Mouse (Mus musculus) heart, postnatal 10 days (tissue): Measurements from ENCODE around the gene Snx32. TPM values are rescaled to one million over a fixed set of nuclear protein-coding genes. Genes with fewer than 3 reads are reported as not detected.
"Not testable (repeated sequence)": the region's sequence is repeated elsewhere in the genome, so short reads cannot be mapped to it uniquely, and the experiment has no call there.

ENCODE experiments used
- DNase-seq, 2 experiments: peaks; one replicate each; pipeline ENCODE4 v3.0.0; 2021
- intact Hi-C: fragments of 180-260 bp; cut with DNase I; formaldehyde crosslinking; loops from one replicate; pipeline ENCODE4 v1.15.1; 2025
- total RNA-seq, 2 experiments: library from RNA; stranded (reverse); gene quantifications; 2 replicates each; pipeline ENCODE4 v1.2.3; 2021

Gene Snx32
- total RNA-seq, 2 experiments from 2014 or later, result 6.1 to 7.7 TPM

DNA sequence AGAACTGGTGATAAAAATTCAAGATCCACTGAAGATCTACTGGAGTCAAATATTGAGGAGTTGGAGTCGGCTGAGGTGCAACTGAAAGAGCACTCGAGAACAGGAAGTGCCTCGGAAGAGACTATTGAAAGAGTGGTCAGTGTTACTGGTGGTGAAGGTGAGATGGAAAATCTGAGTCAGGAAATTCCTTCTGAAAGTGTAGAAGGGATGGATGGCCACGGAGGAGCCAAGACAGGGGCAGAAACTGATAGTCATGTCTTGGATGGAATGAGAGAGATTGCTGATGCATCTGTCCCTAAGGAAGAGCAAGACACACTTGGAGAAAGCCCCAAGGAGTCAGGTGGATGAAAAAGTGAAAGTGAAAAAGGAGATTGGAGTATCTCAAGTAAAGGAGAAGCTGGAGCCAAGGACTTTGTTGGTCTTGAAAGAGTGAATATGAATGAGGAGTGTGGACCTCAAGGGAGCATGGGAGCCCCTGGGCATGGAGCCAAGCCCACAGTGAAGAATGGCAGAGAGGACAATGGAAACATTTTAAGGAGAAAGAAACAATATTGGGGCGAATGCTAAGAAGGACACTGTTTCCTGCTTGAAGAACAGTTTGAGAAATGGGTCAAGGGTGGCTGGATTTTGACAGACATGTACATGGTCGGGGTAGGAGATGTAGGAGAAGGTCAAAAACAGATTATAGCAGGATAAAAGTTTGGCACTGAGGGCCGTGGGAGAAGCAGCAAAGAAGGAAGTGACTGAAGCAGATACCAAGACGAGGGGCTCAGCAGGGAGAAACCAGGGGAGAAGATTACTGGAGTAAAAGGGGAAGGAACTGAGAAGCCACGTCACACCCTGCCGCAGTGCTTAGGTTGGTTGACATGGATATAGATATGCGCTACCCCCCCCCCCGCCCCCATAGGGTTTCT is 2.0 kb upstream of the Snx32 start:
- no peak for DNase-seq

GRCm38 (mm10) chr19:5511074-5511632 is 815 bp upstream of the Snx32 start:
- intact Hi-C loops, result no loop called here

More for the DNA sequence above, 2.0 kb upstream of the Snx32 start:
- intact Hi-C loops, result no loop called here

DNA sequence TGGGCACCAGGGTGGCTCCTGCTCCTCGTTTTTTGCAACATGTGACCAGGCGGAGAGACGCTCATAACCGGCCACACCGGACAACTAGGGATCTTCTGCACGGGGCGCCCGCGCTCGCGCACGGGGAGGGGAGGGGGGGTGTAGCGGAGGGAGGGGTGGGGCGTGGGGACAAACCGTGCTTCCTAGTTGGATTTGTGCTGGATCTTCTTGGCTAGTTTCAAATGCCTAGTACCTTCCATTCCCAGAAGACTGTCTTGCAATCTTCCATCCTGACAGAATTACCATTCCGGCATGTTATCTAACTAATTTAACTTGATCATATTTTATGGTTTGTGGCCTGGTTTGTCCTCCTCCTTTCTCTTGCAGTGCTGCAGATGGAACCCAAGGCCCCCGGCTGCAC is 6.7 kb downstream of the Snx32 start, which contains the start of gene 1700020D05Rik:
TSS of gene 1700020D05Rik (minus strand) at position 101 of the 400 bp plus-strand sequence.
- no peak for DNase-seq
- intact Hi-C loops, result no loop called here

More at GRCm38 (mm10) chr19:5511074-5511632, 815 bp upstream of the Snx32 start:
- no peak for DNase-seq

- intact Hi-C loops, result no loop called here
- no peak for DNase-seq
These were observed 9.9 kb downstream of the Snx32 start for GRCm38 (mm10) chr19:5500330-5500875.

GRCm38 (mm10) chr19:5496052-5496370 is 14.3 kb downstream of the Snx32 start:
- no peak for DNase-seq
- intact Hi-C loops, result no loop called here

DNA sequence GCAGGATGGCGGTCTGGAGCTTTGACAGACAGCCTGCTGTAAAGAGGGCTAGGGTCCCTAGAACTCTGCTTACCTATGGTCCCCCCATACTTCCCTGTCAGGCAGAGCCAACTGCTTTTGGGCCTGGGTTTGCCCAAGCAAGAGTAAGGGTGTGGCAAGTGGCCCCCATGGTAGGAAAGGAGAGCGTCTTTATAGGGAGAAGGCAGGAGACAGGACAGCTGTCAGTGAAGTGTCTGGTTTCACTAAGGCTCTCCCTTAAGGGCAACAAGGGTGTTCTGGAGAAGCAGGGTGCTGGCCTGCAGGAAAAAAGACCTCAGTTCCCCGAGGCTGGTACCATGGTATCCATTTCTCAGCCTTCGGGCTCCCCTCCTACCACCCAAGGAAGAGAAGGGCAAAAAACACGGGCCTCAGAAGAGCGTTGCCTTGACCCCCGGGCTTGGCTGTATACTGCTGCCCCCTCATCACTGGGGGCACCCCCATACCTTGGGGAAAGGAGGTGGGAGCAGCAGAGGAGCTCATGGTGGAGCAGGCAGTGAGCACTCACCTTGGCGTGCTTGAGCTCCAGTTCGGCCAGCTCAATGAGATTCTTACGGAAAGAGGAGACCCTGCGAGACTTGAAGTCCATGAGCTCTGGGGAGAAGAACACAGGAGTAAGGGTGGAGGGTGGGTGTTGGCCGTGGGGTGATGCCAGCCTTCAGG is 14.8 kb downstream of the Snx32 start:
- DNase-seq, result no peak
- intact Hi-C loops, result no loop called here

DNA sequence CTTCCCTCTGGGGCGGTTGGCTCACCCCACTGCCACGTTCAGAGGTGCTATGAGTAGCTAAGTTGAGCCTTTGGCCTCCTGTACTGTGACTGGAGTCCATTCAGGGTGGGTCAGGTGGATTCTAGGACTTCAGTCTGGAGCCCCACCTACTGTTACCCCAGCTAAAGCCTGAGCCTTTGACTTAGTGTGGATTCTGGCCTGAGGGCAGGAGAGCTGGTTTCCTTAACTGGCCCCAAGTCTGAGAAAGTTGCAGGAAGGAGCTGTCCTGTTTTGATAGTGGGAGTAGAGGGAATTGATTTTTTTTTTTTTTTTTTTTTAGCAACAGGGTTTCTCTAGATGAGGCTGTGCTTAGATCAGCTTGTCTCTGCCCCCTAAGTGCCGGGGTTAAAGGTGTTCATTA is 16.0 kb downstream of the Snx32 start:
- DNase-seq, result no peak
- intact Hi-C loops, result no loop called here

GRCm38 (mm10) chr19:5493301-5493721 is 17.0 kb downstream of the Snx32 start:
- intact Hi-C loops, DNase-seq: not testable (repeated sequence)

- no peak for DNase-seq
- intact Hi-C loops, result no loop called here
These were observed 17.7 kb downstream of the Snx32 start for GRCm38 (mm10) chr19:5492641-5493040.

DNA sequence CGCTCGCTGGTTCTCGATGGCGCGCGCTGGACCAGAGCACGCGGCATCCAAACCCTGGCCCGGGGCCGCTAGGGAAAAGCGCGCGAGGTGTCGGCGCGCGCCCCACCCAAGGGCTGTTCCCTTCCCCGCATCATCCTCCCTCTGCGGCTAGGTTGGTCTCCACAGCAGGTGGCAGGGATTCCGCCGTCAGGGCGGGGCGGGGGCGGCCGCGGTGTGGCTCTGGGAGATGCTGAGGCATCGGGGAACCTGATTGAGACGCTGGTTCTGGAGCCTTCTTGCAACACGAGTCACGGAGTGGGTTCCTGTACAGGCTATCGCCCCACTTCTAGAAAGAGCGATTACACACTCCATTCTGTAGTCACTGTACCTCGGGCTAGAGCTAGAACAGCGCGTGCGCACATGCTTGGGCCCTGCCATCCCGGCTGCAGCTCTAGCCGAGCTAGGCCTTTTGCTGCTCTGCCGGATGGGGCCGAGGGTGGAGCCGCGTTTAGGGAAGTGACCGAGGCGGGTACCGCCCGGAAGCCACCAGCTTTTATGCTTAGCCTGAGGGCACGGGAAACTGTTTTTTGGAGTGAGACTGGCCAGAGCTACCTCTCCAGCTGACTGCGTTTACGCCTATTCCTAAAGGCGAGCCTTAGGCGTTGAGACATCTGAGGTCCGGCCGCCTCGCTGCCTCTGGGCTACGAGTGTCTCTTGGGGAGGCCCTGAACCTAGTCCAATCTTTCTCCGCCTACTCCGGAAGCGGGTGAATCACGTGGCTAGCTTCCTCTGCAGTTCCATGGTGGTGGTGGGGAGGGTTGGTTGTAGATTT is 19.2 kb downstream of the Snx32 start:
- intact Hi-C loops, result loop anchor here (1.0 to 2.0 kb wide), 2 partner anchors 19 to 198 kb away; partner anchors contain the start of genes Map3k11, Pcnx3 and Snx32

DNA sequence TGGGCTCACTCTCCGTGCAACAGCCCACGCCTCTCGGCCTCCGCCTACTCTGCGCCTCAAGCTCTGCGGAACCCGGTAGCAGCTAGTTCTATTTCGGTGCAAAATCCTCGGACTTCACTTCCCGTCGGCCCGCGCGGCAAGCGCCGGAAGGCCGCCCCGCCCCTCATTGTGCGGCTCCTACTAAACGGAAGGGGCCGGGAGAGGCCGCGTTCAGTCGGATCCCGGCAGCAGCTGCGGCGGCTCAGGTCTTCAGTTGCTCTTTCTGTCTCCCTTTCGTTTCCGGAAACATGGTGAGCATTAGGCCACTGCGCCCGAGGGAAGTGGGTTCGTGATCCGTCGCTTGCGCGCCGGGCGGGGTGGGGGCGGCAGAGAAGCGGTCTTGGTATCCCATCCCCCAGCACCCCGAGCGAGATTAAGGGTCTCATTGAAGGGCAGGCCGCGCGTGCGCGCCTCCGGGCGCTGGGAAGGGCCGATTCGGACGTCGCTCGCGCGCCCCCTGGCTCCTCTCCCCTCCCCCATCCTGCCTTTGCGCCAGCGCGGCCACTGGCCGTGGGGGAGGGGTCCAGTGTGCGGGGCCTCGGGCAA is 19.9 kb downstream of the Snx32 start, which contains the start of gene Cfl1:
TSS of gene Cfl1 (plus strand) at position 143 of the 585 bp plus-strand sequence.
- peak; percentile 96 to 97 for DNase-seq
- intact Hi-C loops, result loop anchor here (2.0 kb wide), 1 partner anchor 198 kb away; the partner anchor contains the start of genes Map3k11 and Pcnx3

More for the DNA sequence above, 19.2 kb downstream of the Snx32 start:
- peak; percentile 93 for DNase-seq

DNA sequence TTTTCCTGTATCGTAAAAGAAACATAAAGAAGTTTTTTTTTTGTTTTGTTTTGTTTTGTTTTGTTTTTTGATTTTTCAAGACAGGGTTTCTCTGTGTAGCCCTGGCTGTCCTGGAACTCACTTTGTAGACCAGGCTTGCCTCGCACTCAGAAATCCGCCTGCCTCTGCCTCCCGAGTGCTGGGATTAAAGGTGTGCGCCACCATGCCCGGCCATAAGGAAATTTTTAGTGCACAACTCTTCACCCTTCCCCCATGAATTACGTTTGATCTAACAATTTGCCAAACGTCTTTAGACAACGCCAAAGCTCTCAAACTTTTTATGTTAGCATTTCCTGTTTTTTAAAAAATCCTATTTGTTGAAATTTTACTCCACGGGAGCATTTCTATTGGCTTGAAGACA is 20.6 kb downstream of the Snx32 start:
- intact Hi-C loops, result loop anchor here (2.0 to 5.0 kb wide), 2 partner anchors 122 to 199 kb away; partner anchors contain the start of genes Banf1, Eif1ad, Map3k11 and Pcnx3
- DNase-seq, result not testable (repeated sequence)

DNA sequence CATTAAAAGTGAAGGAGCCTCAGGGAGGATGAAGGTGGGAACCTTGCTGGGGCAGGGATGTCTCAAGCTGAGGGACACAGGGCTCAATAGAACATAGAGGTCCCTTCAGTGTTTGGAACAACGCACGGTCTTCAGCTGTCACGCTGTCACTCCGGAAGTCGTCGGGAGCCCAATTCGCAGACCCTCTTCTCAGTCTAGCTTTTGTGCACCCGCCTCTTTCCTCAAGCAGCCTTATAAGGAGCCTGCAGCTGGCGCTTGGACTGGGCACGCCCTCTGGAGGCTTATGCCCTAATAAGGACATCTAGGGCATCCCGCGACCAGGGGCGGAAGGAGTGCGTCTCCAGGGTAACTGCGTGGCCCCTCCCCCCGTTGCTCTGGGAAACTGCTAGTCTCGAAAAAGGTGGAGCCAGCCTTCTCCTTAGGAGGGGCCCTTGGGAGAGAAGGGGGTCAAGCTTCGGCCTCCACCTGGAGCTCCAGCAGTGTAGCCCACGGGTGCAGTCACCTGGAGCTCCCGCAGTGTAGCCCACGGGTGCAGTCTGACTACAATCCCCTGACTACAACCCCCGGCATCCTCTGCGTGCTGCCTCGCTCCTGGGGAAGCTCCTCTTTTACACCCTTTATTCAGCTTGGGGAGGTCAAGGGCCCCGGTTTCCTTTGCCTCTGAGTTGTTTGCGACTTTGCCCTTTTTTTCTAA is 21.3 kb downstream of the Snx32 start:
- intact Hi-C loops, result loop anchor here (1.0 to 5.0 kb wide), 2 partner anchors 31 to 122 kb away; partner anchors contain the start of genes Banf1 and Eif1ad
- peak; percentile 98 for DNase-seq

DNA sequence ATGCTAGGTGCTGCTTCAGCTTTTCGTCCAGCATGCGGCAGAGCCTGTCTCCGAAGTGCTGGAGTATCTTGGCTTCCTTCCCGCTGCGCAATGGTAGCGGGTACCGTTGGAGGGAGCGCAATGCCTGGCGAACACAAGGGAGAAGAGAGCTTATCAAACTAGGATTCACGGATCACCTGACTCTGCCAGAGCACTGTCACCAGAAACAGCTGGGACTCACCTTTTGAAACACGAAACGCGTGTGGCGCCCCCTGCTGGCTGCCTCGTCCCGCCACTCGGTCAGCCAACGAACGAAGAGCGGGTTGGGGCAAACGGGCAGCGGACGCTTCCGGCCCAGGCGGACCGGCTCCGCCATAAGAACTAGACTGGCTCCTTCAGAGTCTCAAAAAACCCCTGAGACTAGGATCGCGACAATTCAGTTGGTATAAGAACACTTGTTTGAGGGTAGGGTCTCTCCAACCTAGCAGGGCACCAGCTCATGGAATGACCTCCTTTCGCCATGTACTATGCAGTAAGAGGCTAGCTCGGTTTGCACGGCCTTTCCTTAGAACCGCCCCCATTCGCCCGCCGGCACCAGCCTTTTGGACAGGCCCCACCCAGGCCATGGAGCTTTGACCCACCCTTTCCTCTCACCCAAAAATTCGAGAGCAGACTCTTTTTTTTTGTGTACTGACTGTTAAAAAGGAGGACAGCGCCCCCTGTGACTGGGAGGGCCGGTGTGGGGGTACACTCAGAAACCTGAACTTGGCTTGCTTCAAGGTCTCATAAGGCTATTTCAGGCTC is 22.4 kb downstream of the Snx32 start, which contains the start of gene Mus81:
TSS of gene Mus81 (minus strand) at position 635 of the 783 bp plus-strand sequence.
- DNase-seq, result peak; percentile 97 to 99
- intact Hi-C loops, result loop anchor here (1.0 to 5.0 kb wide), 4 partner anchors 23 to 121 kb away; partner anchors contain the start of genes Banf1 and Eif1ad

GRCm38 (mm10) chr19:5486771-5487170 is 23.6 kb downstream of the Snx32 start:
- no peak for DNase-seq
- intact Hi-C loops, result loop anchor here (2.0 to 5.0 kb wide), 3 partner anchors 22 to 119 kb away; partner anchors contain the start of genes Banf1 and Eif1ad

DNA sequence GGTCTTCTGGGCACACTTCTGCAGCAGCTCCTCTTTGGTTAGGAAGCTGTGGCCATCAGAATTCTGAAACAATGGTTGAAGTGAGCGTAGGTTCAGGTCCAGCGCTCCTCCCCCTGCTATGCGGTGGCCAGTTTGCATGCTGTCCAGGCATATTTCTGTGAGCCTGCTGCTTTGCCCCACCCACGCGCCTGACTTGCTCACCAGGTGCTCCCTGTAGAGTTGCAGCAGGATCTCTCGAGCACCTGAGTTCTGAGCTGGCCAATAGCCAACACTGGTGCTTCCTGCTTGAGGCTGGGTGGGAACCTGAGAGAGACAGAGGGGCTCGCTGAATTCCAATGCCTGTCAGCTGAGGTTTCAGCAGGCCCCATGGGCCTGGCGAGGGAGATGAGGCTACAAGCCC is 24.1 kb downstream of the Snx32 start:
- DNase-seq, result no peak
- intact Hi-C loops, result loop anchor here (2.0 to 5.0 kb wide), 3 partner anchors 21 to 119 kb away; partner anchors contain the start of genes Banf1 and Eif1ad

DNA sequence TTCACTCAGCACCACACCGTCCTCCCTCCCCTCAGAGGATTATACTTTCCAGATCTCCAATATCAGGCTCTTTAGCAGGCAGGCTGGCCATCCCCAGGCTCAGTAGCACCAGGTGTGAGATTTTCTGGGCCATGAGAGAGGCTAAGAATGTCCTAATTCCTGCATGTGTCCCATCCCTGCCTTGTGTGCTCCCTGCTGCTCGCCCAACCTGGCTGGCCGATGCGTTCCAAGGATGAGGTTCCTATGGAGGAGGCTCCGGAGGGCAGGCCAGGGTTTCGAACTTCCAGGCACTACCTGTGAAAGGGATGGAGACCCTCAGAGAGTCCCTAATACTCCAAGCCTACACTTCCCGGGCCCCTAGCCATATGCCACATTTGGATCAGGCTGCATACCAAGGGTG is 24.5 kb downstream of the Snx32 start:
- peak in 1 of 2 experiments; percentile 2 for DNase-seq
- intact Hi-C loops, result loop anchor here (2.0 to 5.0 kb wide), 3 partner anchors 21 to 119 kb away; partner anchors contain the start of genes Banf1 and Eif1ad
